28 mouse cellular contexts compared by ENCODE assay signal in genomic region chr3:58832888-58833287, GRCm38 (mm10). TPM values are rescaled to one million over a fixed set of nuclear protein-coding genes. Genes with fewer than 3 reads are reported as not detected.
DNase-seq lines count a peak whose midpoint lies in the region; ATAC-seq lines count a peak whose summit lies in the region.
"Had no signal": no experiment of that assay in that cellular context is flagged by ENCODE, and none has a peak within 500 bp of the region (broad histone marks: within the 10 kb centered on the region; RNA-seq: fewer than 3 reads in every experiment).

No protein-coding gene starts in this region.

- H3K27ac ChIP-seq in midbrain, embryonic 11.5 days (ENCODE audit: low read depth, low read length): no peak overlapping the region
- no peak overlapping the region for H3K27ac ChIP-seq in midbrain, embryonic 16.5 days (ENCODE audit: low read length)
- H3K27ac ChIP-seq: embryonic facial prominence, embryonic 12.5 days; forebrain, embryonic 12.5 days; kidney, embryonic 15.5 days; liver, embryonic 15.5 days; lung, embryonic 15.5 days; midbrain, embryonic 15.5 days had no signal

- WGBS in midbrain, embryonic 11.5 days: 86% methylated on average over 2 of the region's 2 CpGs
- WGBS in midbrain, embryonic 16.5 days: 82% methylated on average over 2 of the region's 2 CpGs

- no peaks in the 10 kb centered on the region for H3K4me1 ChIP-seq in midbrain, embryonic 11.5 days (ENCODE audit: control insufficient read depth, insufficient read depth, low read length)
- no peaks in the 10 kb centered on the region for H3K4me1 ChIP-seq in midbrain, embryonic 16.5 days (ENCODE audit: control insufficient read depth, insufficient read depth, low read length)
- H3K4me1 ChIP-seq: embryonic facial prominence, embryonic 12.5 days; forebrain, embryonic 12.5 days; heart, embryonic 12.5 days; kidney, embryonic 15.5 days; liver, embryonic 15.5 days; lung, embryonic 15.5 days; megakaryocyte, embryonic 14.5 days; midbrain, embryonic 15.5 days had no signal

- H3K9ac ChIP-seq in midbrain, embryonic 11.5 days (ENCODE audit: low read length): no peak overlapping the region
- H3K9ac ChIP-seq in midbrain, embryonic 16.5 days (ENCODE audit: low read depth, low read length): no peak overlapping the region
- H3K9ac ChIP-seq: embryonic facial prominence, embryonic 12.5 days; forebrain, embryonic 12.5 days; heart, embryonic 12.5 days; kidney, embryonic 15.5 days; liver, embryonic 15.5 days; lung, embryonic 15.5 days; midbrain, embryonic 15.5 days had no signal

- no peak overlapping the region for H3K4me3 ChIP-seq in midbrain, embryonic 11.5 days (ENCODE audit: low read depth, low read length)
- no peak overlapping the region for H3K4me3 ChIP-seq in midbrain, embryonic 16.5 days (ENCODE audit: low read depth, low read length)
- H3K4me3 ChIP-seq: embryonic facial prominence, embryonic 12.5 days; forebrain, embryonic 12.5 days; heart, embryonic 12.5 days; kidney, embryonic 15.5 days; liver, embryonic 15.5 days; lung, embryonic 15.5 days; megakaryocyte, embryonic 14.5 days; midbrain, embryonic 15.5 days had no signal

- peak; percentile 10 to 67 for DNase-seq in adrenal gland, adult (ENCODE audit: inconsistent age in 2 of 2, low spot score in 1 of 2)
- no peak for DNase-seq in adrenal gland, postnatal 25 days
- peak; percentile 59 to 65 for DNase-seq in cerebellum, postnatal 10 days
- DNase-seq in cerebellum, adult 8-10 months: no peak
- DNase-seq in midbrain, embryonic 11.5 days (ENCODE audit: low spot score, missing footprints): peak; percentile 33
- peak; percentile 8 for DNase-seq in fibroblast of lung, adult 2 months (ENCODE audit: low read depth)
- no peak for DNase-seq in testis, postnatal 14 days (ENCODE audit: low spot score)
- DNase-seq: gastrocnemius, postnatal 10 days; heart, postnatal 14 days; kidney, adult 11 months; kidney, postnatal 36 days; liver; lung, postnatal 36 days; thymus, postnatal 14 days had no signal

- no peak for ATAC-seq in midbrain, embryonic 11.5 days (ENCODE audit: low FRiP score)
- no peak for ATAC-seq in midbrain, embryonic 16.5 days
- ATAC-seq: midbrain, embryonic 15.5 days had no signal

- H3K36me3 ChIP-seq in midbrain, embryonic 11.5 days (ENCODE audit: control insufficient read depth, insufficient read depth, low read length): no peaks in the 10 kb centered on the region
- no peaks in the 10 kb centered on the region for H3K36me3 ChIP-seq in midbrain, embryonic 16.5 days (ENCODE audit: control insufficient read depth, insufficient read depth, low read length)
- H3K36me3 ChIP-seq: embryonic facial prominence, embryonic 12.5 days; forebrain, embryonic 12.5 days; heart, embryonic 12.5 days; kidney, embryonic 15.5 days; liver, embryonic 15.5 days; lung, embryonic 15.5 days; midbrain, embryonic 15.5 days had no signal

- H3K9me3 ChIP-seq in midbrain, embryonic 11.5 days (ENCODE audit: control insufficient read depth, low read length): no peaks in the 10 kb centered on the region
- H3K9me3 ChIP-seq in midbrain, embryonic 16.5 days (replicated peaks; ENCODE audit: control insufficient read depth, low read length, poor library complexity, severe bottlenecking): no peaks in the 10 kb centered on the region
- H3K9me3 ChIP-seq: embryonic facial prominence, embryonic 12.5 days; forebrain, embryonic 12.5 days; heart, embryonic 12.5 days; kidney, embryonic 15.5 days; liver, embryonic 15.5 days; lung, embryonic 15.5 days; megakaryocyte, embryonic 14.5 days; midbrain, embryonic 15.5 days had no signal

- peaks cover 61% of the 10 kb centered on the region for H3K27me3 ChIP-seq in midbrain, embryonic 11.5 days (ENCODE audit: control insufficient read depth, insufficient read depth, low read length)
- peaks cover 8% of the 10 kb centered on the region for H3K27me3 ChIP-seq in midbrain, embryonic 16.5 days (ENCODE audit: control insufficient read depth, insufficient read depth, low read depth, low read length)
- H3K27me3 ChIP-seq: embryonic facial prominence, embryonic 12.5 days; forebrain, embryonic 12.5 days; heart, embryonic 12.5 days; kidney, embryonic 15.5 days; liver, embryonic 15.5 days; lung, embryonic 15.5 days had no signal

- H3K4me2 ChIP-seq in midbrain, embryonic 11.5 days: no peak overlapping the region
- no peak overlapping the region for H3K4me2 ChIP-seq in midbrain, embryonic 16.5 days (ENCODE audit: low read length)
- H3K4me2 ChIP-seq: embryonic facial prominence, embryonic 12.5 days; forebrain, embryonic 12.5 days; heart, embryonic 12.5 days; kidney, embryonic 15.5 days; liver, embryonic 15.5 days; lung, embryonic 15.5 days; midbrain, embryonic 15.5 days had no signal

RNA-seq across cellular contexts. Expression of gene Mindy4b-ps, which starts 10.8 kb away (rescaled TPM):
- not detected in 2 replicates for total RNA-seq in adrenal gland, postnatal 25 days (2021)
- polyA plus RNA-seq in midbrain, embryonic 11.5 days (2014; fragmentation: Nextera tagmentation; extraction: Ambion mirVana): not detected in 2 replicates
- 0.12 and 0.33 TPM in 2 replicates for polyA plus RNA-seq in midbrain, embryonic 16.5 days (2015; fragmentation: Nextera tagmentation; extraction: Ambion mirVana)
- total RNA-seq: gastrocnemius, postnatal 10 days; granulocyte monocyte progenitor cell, adult 5-6 weeks had no signal
- polyA plus RNA-seq: embryonic facial prominence, embryonic 12.5 days; forebrain, embryonic 12.5 days; heart, embryonic 12.5 days; hindbrain, embryonic 11.5 days; kidney, embryonic 15.5 days; liver, embryonic 15.5 days; lung, embryonic 15.5 days; neural tube, embryonic 14.5 days; spleen, adult 2 months; testis, adult 2 months had no signal

RNA-seq across cellular contexts. Expression of gene Clrn1, which starts 52.3 kb away (rescaled TPM):
- total RNA-seq in adrenal gland, postnatal 25 days (2021): not detected in 2 replicates
- 0.29 TPM in 1 of 2 replicates, not detected in the other for polyA plus RNA-seq in midbrain, embryonic 11.5 days (2014; fragmentation: Nextera tagmentation; extraction: Ambion mirVana)
- 0.95 and 1.0 TPM in 2 replicates for polyA plus RNA-seq in midbrain, embryonic 16.5 days (2015; fragmentation: Nextera tagmentation; extraction: Ambion mirVana)
- total RNA-seq: gastrocnemius, postnatal 10 days; granulocyte monocyte progenitor cell, adult 5-6 weeks; heart, postnatal 14 days had no signal
- polyA plus RNA-seq: heart, embryonic 12.5 days; liver, embryonic 15.5 days; spleen, adult 2 months; testis, adult 2 months had no signal

Comparison
In these comparisons a context has a peak if more than half of its experiments do, and no peak if none do; other contexts are left out.
1. DNase-seq: peak in adrenal gland, adult (2 of 2), cerebellum, postnatal 10 days (2 of 2), midbrain, embryonic 11.5 days (single experiment) and fibroblast of lung, adult 2 months (single experiment); none in adrenal gland, postnatal 25 days (single experiment), cerebellum, adult 8-10 months (single experiment) and testis, postnatal 14 days (single experiment).